Mouse (Mus musculus): ENCODE measurements at regions not wholly inside any gene's neighbourhood (a gene's known extent, or its start where the extent isn't known, plus 50 kb on each side); places are given as distances from the start of the nearest gene placed in this dataset.

- DNase-seq (ENCODE audit: low spot score): no peak
- H3K9me3 ChIP-seq (ENCODE audit: control insufficient read depth, low read length): no peaks in the 10 kb centered on the region
- ATAC-seq (replicated peaks; ENCODE audit: low FRiP score, low TSS enrichment, low read depth): no peak
These were observed 165.5 kb downstream of the Dsel start for GRCm38 (mm10) chr1:111699030-111699732.

GRCm38 (mm10) chr1:111660950-111661349 lies 203.8 kb downstream of the Dsel start:
- Histone ChIP-seq H3K4me3 (ENCODE audit: low read depth, low read length) (no peak overlapping the region), H3K36me3 (ENCODE audit: control insufficient read depth, insufficient read depth, low read length) (no peaks in the 10 kb centered on the region), H3K9me3 (ENCODE audit: control insufficient read depth, low read length) (no peaks in the 10 kb centered on the region), H3K27me3 (replicated peaks; ENCODE audit: control insufficient read depth, insufficient read depth, low read length) (no peaks in the 10 kb centered on the region), H3K27ac (ENCODE audit: low read depth) (no peak overlapping the region), H3K4me2 (ENCODE audit: low read length) (no peak overlapping the region), H3K4me1 (replicated peaks; ENCODE audit: control insufficient read depth, insufficient read depth, low read length) (no peaks in the 10 kb centered on the region), H3K9ac (ENCODE audit: low read length) (no peak overlapping the region)
- 93% methylated on average over 1 of the region's 1 CpGs for WGBS
- ATAC-seq (replicated peaks; ENCODE audit: low FRiP score, low TSS enrichment, low read depth) (no peak), DNase-seq (ENCODE audit: low spot score) (no peak)

More at GRCm38 (mm10) chr1:111699030-111699732, 165.5 kb downstream of the Dsel start:
- H3K27ac ChIP-seq (ENCODE audit: low read depth): no peak overlapping the region
- H3K36me3 ChIP-seq (ENCODE audit: control insufficient read depth, insufficient read depth, low read length): no peaks in the 10 kb centered on the region
- H3K4me2 ChIP-seq (ENCODE audit: low read length): no peak overlapping the region
- H3K4me1 ChIP-seq (replicated peaks; ENCODE audit: control insufficient read depth, insufficient read depth, low read length): no peaks in the 10 kb centered on the region
- H3K4me3 ChIP-seq (ENCODE audit: low read depth, low read length): no peak overlapping the region
- no peaks in the 10 kb centered on the region for H3K27me3 ChIP-seq (replicated peaks; ENCODE audit: control insufficient read depth, insufficient read depth, low read length)
- H3K9ac ChIP-seq (ENCODE audit: low read length): no peak overlapping the region

GRCm38 (mm10) chr1:111660099-111660670 lies 204.5 kb downstream of the Dsel start:
- H3K4me3 ChIP-seq (ENCODE audit: low read depth, low read length): no peak overlapping the region
- H3K4me2 ChIP-seq (ENCODE audit: low read length): no peak overlapping the region
- H3K27me3 ChIP-seq (replicated peaks; ENCODE audit: control insufficient read depth, insufficient read depth, low read length): no peaks in the 10 kb centered on the region
- ATAC-seq (replicated peaks; ENCODE audit: low FRiP score, low TSS enrichment, low read depth) (no peak), DNase-seq (ENCODE audit: low spot score) (no peak)
- H3K9ac ChIP-seq (ENCODE audit: low read length): no peak overlapping the region
- no peaks in the 10 kb centered on the region for H3K4me1 ChIP-seq (replicated peaks; ENCODE audit: control insufficient read depth, insufficient read depth, low read length)
- WGBS: 8% methylated on average over 2 of the region's 2 CpGs
- no peak overlapping the region for H3K27ac ChIP-seq (ENCODE audit: low read depth)
- H3K36me3 ChIP-seq (ENCODE audit: control insufficient read depth, insufficient read depth, low read length): no peaks in the 10 kb centered on the region
- H3K9me3 ChIP-seq (ENCODE audit: control insufficient read depth, low read length): no peaks in the 10 kb centered on the region

GRCm38 (mm10) chr1:111633860-111634460 lies 230.8 kb downstream of the Dsel start:
- no peak overlapping the region for H3K9ac ChIP-seq (ENCODE audit: low read length)
- no peaks in the 10 kb centered on the region for H3K9me3 ChIP-seq (ENCODE audit: control insufficient read depth, low read length)
- DNase-seq (ENCODE audit: low spot score) (no peak), ATAC-seq (replicated peaks; ENCODE audit: low FRiP score, low TSS enrichment, low read depth) (peak; percentile 66; the same call in 1 of the 2 replicates)
- H3K36me3 ChIP-seq (ENCODE audit: control insufficient read depth, insufficient read depth, low read length): no peaks in the 10 kb centered on the region
- no peak overlapping the region for H3K4me2 ChIP-seq (ENCODE audit: low read length)
- H3K4me3 ChIP-seq (ENCODE audit: low read depth, low read length): no peak overlapping the region
- WGBS: 56% methylated on average over 3 of the region's 3 CpGs
- H3K4me1 ChIP-seq (replicated peaks; ENCODE audit: control insufficient read depth, insufficient read depth, low read length): no peaks in the 10 kb centered on the region
- no peaks in the 10 kb centered on the region for H3K27me3 ChIP-seq (replicated peaks; ENCODE audit: control insufficient read depth, insufficient read depth, low read length)
- no peak overlapping the region for H3K27ac ChIP-seq (ENCODE audit: low read depth)
